Mouse (Mus musculus) midbrain, embryonic 15.5 days (tissue): ENCODE results near the gene Pcp4l1. TPM values are rescaled to one million over a fixed set of nuclear protein-coding genes. Genes with fewer than 3 reads are reported as not detected.

ENCODE experiments used
- ATAC-seq: fragments of 200-750 bp; cut with Nextera tagmentation; replicated peaks from 2 replicates; pipeline ENCODE4 v1.8.0; 2017; ENCODE audit warnings: moderate TSS enrichment
- H3K27ac ChIP-seq: fragments of 300-500 bp; sonication (generic); 2 replicates; pipeline ENCODE4 v1.5.1; 2015; ENCODE audit warnings: mild to moderate bottlenecking, inconsistent platforms
- H3K27me3 ChIP-seq: fragments of 300-500 bp; sonication (generic); replicated peaks from 2 replicates; pipeline ENCODE4 v1.6.1; 2015; ENCODE audit warnings: inconsistent platforms
- H3K36me3 ChIP-seq: fragments of 300-500 bp; sonication (generic); replicated peaks from 2 replicates; pipeline ENCODE4 v1.6.1; 2015; ENCODE audit warnings: inconsistent platforms
- H3K4me1 ChIP-seq: fragments of 300-500 bp; sonication (generic); 2 replicates; pipeline ENCODE4 v1.6.1; 2015; ENCODE audit warnings: inconsistent platforms
- H3K4me2 ChIP-seq: fragments of 300-500 bp; sonication (generic); 2 replicates; pipeline ENCODE4 v1.6.1; 2015; ENCODE audit warnings: inconsistent platforms, mild to moderate bottlenecking, moderate library complexity
- H3K4me3 ChIP-seq: fragments of 300-500 bp; sonication (generic); 2 replicates; pipeline ENCODE4 v1.5.1; 2015; ENCODE audit warnings: mild to moderate bottlenecking, inconsistent platforms
- H3K9ac ChIP-seq: fragments of 300-500 bp; sonication (generic); 2 replicates; pipeline ENCODE4 v1.6.1; 2015; ENCODE audit warnings: mild to moderate bottlenecking, inconsistent platforms
- H3K9me3 ChIP-seq: fragments of 300-500 bp; sonication (generic); 2 replicates; pipeline ENCODE4 v1.6.1; 2016; ENCODE audit warnings: inconsistent platforms
- WGBS: fragments of 180-500 bp; shearing (Covaris S2); methylation state at CpG from one replicate; pipeline ENCODE4 v1.1.7; 2015; ENCODE audit warnings: mixed read lengths; 5-methylcytosine and 5-hydroxymethylcytosine counted together
- polyA plus RNA-seq: library from polyadenylated mRNA; unstranded; fragments of >200 nt; fragmentation: Nextera tagmentation; extraction: Ambion mirVana; gene quantifications from 2 replicates; pipeline ENCODE4 v1.2.1, GENCODE M21; 2015

The Pcp4l1 gene
- polyA plus RNA-seq, 1 experiment from 2014 or later = 17.9 TPM

DNA sequence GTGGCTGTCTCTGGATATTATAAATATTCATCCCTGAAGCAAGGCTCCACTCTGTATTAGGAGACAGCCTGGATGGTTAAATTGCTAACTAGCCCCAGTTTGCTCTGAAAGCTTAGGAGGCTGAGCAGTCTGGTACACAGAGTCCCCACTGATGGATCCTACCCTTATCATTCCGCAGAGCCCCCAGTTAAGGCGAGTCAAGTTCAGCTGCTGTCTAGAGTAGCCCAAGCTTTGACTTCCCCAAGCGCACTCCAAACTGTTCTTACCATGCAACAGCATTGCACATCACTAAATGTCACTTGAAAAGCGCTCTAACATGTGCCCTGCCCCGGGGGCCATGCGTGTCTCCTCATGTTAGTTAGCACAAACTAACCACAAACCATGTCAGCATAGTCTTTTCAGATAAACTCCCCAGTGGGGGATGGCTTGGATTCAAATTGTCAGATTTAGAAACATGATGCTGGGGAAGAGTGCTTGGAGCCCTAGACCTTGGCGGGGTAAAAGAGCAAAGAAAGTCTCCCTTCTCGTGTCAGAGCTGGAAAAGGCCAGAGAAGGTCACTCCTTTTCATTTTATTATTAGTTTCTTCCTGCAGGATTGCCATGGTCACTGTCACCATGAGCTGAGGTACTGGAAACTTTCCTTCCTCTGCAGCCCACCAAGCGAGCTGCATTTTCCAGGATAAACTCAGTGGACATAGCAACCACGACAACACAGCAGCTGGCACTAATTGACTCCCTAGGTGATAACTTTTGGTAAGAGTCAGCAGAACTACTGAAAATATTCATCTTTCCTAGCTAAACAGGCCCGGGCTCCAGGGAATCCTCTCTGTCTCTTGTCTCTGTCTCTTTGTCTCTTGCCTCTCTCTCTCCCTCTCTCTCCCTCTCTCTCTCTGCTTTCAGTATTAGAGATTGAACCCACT is 1.9 kb downstream of the Pcp4l1 start:
- H3K4me2 ChIP-seq = peak overlapping the region; percentile 86
- H3K4me1 ChIP-seq = peaks cover 43% of the 10 kb centered on the region
- no peaks in the 10 kb centered on the region for H3K36me3 ChIP-seq
- H3K4me3 ChIP-seq = peak overlapping the region; percentile 29; the same call in 1 of the 2 replicates
- H3K27me3 ChIP-seq = peaks cover 10% of the 10 kb centered on the region
- 21% methylated on average over 11 of the region's 11 CpGs for WGBS
- 0 out of 2 replicates have a peak, but pooled peaks have one; percentile 5 for ATAC-seq
- no peaks in the 10 kb centered on the region for H3K9me3 ChIP-seq
- H3K9ac ChIP-seq = peak overlapping the region; percentile 25; the same call in 1 of the 2 replicates
- 0 out of 2 replicates have a peak overlapping the region, but pooled peaks have one; percentile 55 for H3K27ac ChIP-seq

DNA sequence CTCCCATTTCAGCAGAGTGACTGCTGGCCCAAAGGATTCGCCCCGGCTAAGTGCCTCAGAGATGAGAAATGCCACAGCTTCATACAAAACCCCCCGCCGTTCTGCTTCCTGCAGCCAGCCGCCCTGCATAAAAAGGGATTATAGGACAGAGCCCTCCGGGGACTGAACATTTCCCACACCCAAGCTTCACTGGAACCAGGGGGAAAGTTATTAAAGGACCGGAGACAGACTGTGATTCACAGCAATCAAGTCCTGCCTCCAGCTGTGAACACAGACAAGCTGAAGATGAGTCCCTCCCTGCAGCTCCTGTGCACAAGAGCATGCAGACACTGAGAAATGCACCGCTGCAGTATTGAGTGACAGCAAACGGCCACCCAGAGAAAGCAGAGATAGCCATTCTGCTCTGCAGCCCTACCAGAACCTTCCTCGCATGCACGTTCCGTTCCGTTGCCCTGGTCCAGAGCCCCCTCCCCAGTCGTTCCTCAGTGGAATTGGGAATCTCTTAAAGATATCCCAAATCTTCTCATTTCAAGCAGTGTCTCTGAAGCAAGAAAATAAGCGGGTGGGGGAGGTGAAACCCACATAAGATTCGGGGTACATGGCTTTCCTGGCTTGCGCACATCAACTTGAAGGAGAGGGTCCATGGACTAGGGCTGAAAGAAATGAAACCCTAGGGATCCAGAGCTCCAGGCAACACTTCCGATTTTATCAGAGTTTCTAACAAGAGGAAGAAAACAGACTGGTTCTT is 2.8 kb downstream of the Pcp4l1 start:
- 2% methylated on average over 18 of the region's 18 CpGs for WGBS
- Histone ChIP-seq H3K9ac (peak overlapping the region; percentile 25), H3K4me1 (peaks cover 52% of the 10 kb centered on the region), H3K27me3 (peaks cover 10% of the 10 kb centered on the region), H3K4me3 (peak overlapping the region; percentile 29), H3K4me2 (peak overlapping the region; percentile 86), H3K27ac (peak overlapping the region; percentile 55), H3K9me3 (no peaks in the 10 kb centered on the region), H3K36me3 (no peaks in the 10 kb centered on the region)
- peak; percentile 65 for ATAC-seq

DNA sequence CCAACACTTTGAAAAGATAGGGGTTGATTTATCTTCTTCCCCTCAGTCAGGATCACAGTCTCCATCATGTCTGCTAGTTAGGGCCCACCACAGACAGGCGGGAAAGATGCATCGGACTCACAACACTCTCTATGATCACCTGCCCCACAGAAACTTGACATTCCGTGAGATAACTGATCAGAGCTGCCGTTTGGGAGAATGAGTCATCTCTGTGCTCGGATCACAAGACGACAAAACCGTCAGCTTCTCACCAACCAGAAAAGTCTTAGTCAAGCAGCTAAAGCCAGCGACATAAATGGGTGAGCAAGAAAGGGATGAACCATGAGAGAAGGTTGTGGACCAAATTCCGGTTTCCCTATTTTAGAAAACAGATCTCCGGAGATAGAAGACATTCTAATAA is 3.8 kb downstream of the Pcp4l1 start:
- ATAC-seq = no peak
- Histone ChIP-seq H3K4me2 (0 out of 2 replicates have a peak overlapping the region, but pooled peaks have one; percentile 1), H3K4me1 (peaks cover 55% of the 10 kb centered on the region), H3K9ac (no peak overlapping the region), H3K9me3 (no peaks in the 10 kb centered on the region), H3K4me3 (no peak overlapping the region), H3K27ac (no peak overlapping the region), H3K36me3 (no peaks in the 10 kb centered on the region), H3K27me3 (peaks cover 10% of the 10 kb centered on the region)
- WGBS = 33% methylated on average over 10 of the region's 10 CpGs

DNA sequence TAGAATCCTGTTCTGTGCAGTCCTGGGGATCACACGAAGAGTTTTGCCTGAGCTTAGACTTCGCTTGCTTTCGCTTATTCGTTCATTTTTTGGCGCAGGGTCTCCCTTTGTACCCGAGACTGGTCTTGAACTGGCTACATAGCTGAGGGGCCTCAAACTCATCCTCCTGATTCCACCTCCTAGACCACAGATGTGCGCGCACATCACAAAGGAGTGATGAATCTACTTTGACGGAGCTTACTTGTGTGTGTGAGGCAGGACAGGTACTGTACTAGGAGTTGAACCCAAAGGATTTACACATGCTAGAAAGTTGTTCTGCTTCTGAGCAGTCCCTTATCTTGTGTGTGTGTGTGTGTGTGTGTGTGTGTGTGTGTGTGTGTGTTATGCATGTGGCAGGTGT is 5.2 kb downstream of the Pcp4l1 start:
- H3K4me1 ChIP-seq = peaks cover 51% of the 10 kb centered on the region
- 95% methylated on average over 9 of the region's 9 CpGs for WGBS

DNA sequence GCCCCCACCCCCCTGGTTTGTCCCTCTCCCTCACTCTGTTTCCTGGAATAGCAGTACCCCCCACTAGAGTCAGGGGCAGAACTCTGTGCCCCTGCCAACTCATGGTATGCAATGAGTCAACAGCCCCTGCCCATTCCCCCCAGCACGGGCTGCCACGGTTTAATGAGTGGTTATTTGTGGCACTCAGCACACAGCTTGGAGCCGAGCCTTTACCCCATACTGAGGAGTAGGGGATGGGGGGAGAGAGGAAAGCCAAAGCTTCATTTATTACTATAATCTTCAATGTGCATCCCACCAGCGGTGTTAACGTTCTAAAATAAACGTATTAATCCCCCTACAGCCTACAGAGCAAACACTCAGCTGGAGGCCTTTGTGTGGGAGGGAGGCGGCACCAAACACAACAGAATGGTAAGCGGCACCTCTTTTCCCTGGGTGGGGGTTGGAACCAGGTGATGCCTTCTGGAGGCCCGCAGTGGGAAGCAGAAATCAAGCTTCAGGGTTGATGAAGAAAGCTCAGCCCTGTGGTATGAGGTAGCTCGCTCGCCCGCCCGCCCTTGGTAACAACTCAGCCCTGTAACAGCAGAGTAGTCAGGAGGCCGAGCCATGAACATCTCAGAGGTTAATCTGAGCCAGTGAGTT is 6.5 kb downstream of the Pcp4l1 start:
- no peak overlapping the region for H3K4me2 ChIP-seq
- H3K36me3 ChIP-seq = no peaks in the 10 kb centered on the region
- peaks cover 6% of the 10 kb centered on the region for H3K27me3 ChIP-seq
- no peak overlapping the region for H3K9ac ChIP-seq
- peak; percentile 20; the same call in 1 of the 2 replicates for ATAC-seq
- H3K4me3 ChIP-seq = no peak overlapping the region
- no peaks in the 10 kb centered on the region for H3K9me3 ChIP-seq
- H3K27ac ChIP-seq = no peak overlapping the region
- WGBS = 25% methylated on average over 14 of the region's 14 CpGs
- H3K4me1 ChIP-seq = peaks cover 39% of the 10 kb centered on the region

More for the DNA sequence above, 5.2 kb downstream of the Pcp4l1 start:
- Histone ChIP-seq H3K36me3 (no peaks in the 10 kb centered on the region), H3K27ac (no peak overlapping the region), H3K9ac (no peak overlapping the region), H3K4me2 (no peak overlapping the region), H3K9me3 (no peaks in the 10 kb centered on the region), H3K27me3 (peaks cover 10% of the 10 kb centered on the region), H3K4me3 (no peak overlapping the region)
- ATAC-seq = no peak

DNA sequence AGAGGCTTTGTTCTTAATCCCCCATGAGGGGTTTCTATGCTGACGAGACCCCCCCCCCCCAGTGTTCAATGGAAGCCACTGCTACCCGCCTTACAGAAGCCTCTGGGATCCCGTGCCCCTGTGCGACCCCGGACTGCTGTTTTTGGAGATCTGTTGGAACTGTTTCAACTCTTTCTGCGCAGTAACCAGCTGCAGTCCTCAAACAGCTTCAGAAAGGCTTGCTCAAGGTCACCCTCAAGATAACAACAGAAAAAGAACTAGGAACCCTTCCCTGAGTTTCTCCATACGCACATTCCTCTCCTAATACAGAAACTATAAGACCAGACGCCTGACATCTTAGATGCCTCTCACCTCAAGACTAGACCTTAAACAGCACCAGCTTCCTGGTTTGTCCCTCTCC is 7.0 kb downstream of the Pcp4l1 start:
- H3K4me2 ChIP-seq = no peak overlapping the region
- 6% methylated on average over 8 of the region's 8 CpGs for WGBS
- no peaks in the 10 kb centered on the region for H3K9me3 ChIP-seq
- ATAC-seq = no peak
- H3K9ac ChIP-seq = no peak overlapping the region
- H3K36me3 ChIP-seq = no peaks in the 10 kb centered on the region
- H3K4me3 ChIP-seq = no peak overlapping the region
- no peak overlapping the region for H3K27ac ChIP-seq
- peaks cover 34% of the 10 kb centered on the region for H3K4me1 ChIP-seq
- H3K27me3 ChIP-seq = peaks cover 2% of the 10 kb centered on the region

DNA sequence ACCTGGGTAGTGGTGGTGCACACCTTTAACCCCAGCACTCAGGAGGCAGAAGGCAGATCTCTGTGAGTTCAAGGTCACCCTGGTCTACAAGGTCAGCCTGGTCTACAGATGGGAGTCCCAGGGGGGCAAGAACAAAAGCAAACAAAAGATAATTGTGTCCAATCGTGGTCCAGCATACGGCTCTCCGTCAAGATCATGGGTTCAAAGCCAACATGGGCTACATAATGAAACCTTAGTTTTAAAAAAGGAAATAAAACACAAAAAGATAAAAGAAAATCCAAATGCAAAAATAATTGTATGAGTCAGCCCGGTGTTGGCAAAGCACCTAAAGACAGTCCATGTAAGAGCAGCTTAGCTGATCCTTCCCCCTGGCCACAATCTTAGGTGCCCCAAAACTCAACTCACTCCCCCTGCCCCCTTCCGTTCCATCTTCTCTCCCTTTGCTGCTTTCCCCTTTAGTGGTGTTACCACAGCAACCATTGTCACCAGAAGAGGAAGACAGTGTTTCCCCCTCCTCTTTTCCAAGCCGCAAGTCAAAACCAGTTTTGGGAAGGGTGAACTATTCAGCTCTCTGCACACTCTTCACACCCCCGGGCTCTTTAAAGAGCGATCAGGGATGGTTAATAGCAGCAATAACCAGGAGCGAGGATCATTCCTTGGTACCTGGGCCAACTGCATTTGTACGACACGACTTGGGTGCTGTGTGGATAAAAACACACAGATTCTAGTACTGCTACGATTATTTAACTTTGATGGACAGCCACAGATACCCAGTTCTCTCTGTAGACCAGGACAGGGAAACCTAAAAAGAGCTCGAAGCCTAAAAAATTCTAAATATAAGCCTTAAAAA is 8.0 kb downstream of the Pcp4l1 start:
- H3K36me3 ChIP-seq = no peaks in the 10 kb centered on the region
- no peak overlapping the region for H3K27ac ChIP-seq
- no peak for ATAC-seq
- 13% methylated on average over 13 of the region's 13 CpGs for WGBS
- peaks cover 24% of the 10 kb centered on the region for H3K4me1 ChIP-seq
- H3K9me3 ChIP-seq = no peaks in the 10 kb centered on the region
- no peak overlapping the region for H3K4me2 ChIP-seq
- no peak overlapping the region for H3K4me3 ChIP-seq
- H3K27me3 ChIP-seq = no peaks in the 10 kb centered on the region; the same call in 1 of the 2 replicates
- no peak overlapping the region for H3K9ac ChIP-seq

DNA sequence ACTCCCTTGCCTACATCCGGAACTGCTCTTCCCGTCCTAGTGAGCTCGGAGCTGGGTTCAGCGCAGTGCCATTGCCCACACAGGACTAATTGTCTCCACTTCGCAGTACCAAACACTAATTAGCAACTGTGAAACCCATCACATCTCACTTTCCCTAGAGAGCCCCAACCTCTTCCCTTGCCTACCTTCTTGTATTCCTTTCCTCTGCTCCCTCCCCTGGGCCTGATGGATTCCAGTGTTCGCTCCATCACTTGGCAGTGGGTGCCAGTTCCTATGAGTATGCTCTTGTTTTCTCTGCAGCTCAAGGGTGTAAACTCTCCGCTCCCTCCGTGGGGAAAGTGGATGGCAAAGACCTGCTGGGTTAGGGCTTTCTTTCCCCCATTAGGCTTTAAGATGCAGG is 10.4 kb downstream of the Pcp4l1 start:
- WGBS = 72% methylated on average over 8 of the region's 8 CpGs
- Histone ChIP-seq H3K9ac (no peak overlapping the region), H3K4me3 (no peak overlapping the region), H3K4me2 (no peak overlapping the region), H3K9me3 (no peaks in the 10 kb centered on the region), H3K27ac (no peak overlapping the region), H3K27me3 (no peaks in the 10 kb centered on the region), H3K4me1 (peaks cover 19% of the 10 kb centered on the region), H3K36me3 (no peaks in the 10 kb centered on the region)
- no peak for ATAC-seq

DNA sequence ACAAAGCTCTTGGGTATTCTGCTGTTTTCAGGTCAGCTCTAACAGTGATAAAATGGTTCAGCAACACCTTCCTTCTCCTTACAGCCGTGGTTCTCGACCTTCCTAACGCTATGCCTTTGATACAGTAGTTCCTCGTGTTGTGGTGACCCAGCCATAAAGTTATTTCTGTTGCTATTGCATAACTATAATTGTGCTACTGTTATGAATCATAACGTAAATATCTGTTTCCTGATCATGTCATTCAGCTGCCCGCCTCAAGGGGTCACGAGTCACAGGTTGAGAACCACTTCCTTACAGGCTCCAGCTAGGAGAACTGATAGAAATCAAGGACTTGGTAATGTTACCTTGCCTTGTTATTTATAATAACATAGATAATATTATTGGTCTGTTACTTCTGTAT is 11.8 kb downstream of the Pcp4l1 start:
- no peak overlapping the region for H3K4me3 ChIP-seq
- no peak overlapping the region for H3K4me2 ChIP-seq
- peaks cover 14% of the 10 kb centered on the region for H3K4me1 ChIP-seq
- H3K36me3 ChIP-seq = no peaks in the 10 kb centered on the region
- no peak overlapping the region for H3K9ac ChIP-seq
- no peaks in the 10 kb centered on the region for H3K9me3 ChIP-seq
- no peaks in the 10 kb centered on the region for H3K27me3 ChIP-seq
- 88% methylated on average over 7 of the region's 7 CpGs for WGBS
- no peak for ATAC-seq
- no peak overlapping the region for H3K27ac ChIP-seq

DNA sequence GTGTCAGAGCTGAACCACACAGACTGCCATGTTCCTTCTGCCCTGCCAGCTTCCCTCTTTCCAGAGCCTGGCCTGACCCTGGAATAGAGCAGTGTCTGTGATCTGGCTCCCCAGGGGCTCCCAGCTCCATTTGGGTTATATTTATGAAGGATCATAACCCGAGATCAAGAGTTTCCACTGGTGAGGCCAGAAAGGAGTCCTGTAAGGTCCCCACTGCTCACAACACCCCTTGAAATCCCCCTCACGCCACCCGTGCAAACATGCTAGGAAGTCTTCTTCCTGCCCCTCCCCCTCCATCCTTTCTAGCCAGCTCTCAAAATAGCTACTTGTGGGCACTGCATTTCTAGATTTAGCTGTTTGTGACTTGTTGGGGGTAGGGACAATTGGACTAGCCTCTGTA is 12.4 kb downstream of the Pcp4l1 start:
- Histone ChIP-seq H3K27me3 (no peaks in the 10 kb centered on the region), H3K27ac (no peak overlapping the region), H3K9ac (no peak overlapping the region), H3K36me3 (no peaks in the 10 kb centered on the region), H3K4me2 (no peak overlapping the region), H3K9me3 (no peaks in the 10 kb centered on the region), H3K4me1 (peaks cover 7% of the 10 kb centered on the region; the same call in 1 of the 2 replicates), H3K4me3 (no peak overlapping the region)
- no peak for ATAC-seq
- WGBS = 79% methylated on average over 3 of the region's 3 CpGs

DNA sequence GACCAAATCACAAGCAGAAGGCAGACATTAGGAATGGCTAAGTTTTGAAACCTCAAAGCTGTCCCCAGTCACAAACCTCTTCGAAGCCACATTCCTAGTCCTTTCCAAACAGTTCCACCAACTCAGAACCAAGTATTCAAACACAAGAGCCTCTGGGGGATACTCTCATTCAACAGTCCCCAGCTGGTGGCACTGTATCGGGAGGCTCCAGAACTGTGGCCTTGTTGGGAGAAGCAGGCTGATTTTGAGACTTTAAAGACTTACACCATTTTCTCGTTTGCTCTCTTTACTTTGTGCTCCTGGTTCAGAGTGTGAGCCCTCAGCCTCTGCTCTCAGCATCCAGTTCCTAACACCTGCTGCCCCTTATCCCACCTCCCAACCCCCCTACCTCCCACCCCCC is 13.0 kb downstream of the Pcp4l1 start:
- Histone ChIP-seq H3K4me3 (no peak overlapping the region), H3K9me3 (no peaks in the 10 kb centered on the region), H3K4me2 (no peak overlapping the region), H3K36me3 (no peaks in the 10 kb centered on the region), H3K4me1 (peaks cover under 1% of the 10 kb centered on the region; the same call in 1 of the 2 replicates), H3K27me3 (no peaks in the 10 kb centered on the region), H3K9ac (no peak overlapping the region), H3K27ac (no peak overlapping the region)
- 89% methylated on average over 3 of the region's 3 CpGs for WGBS
- ATAC-seq = no peak
